18 mouse cellular contexts compared by ENCODE assay signal in the genomic region with DNA sequence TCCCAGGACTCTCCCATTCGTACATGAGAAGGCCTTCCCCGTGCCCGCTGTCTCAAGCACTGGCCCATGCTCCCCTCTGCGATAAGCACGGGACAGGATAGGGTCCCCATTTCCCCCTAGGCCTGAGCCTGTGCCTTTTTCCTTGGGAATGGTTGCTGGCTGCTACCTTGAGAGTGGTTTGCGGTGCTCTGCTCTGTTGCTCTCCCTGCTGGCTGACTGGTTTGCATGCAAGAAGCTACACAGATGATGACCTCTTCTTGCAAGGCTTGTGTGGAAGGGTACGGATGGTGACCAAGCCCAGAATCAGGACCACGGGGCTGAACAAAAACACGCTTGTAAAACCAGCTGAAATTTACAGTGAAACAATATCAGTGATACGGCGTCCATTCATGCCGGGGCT.
DNase-seq lines count a peak whose midpoint lies in the region; ATAC-seq and TF ChIP-seq lines count a peak whose summit lies in the region.
"Had no signal": no experiment of that assay in that cellular context is flagged by ENCODE, and none has a peak within 500 bp of the region (broad histone marks: within the 10 kb centered on the region; RNA-seq: fewer than 3 reads in every experiment).

No protein-coding gene starts in this region.

- H3K27me3 ChIP-seq in heart, postnatal 0 days (ENCODE audit: control insufficient read depth, insufficient read depth, low read length) = no peaks in the 10 kb centered on the region
- H3K27me3 ChIP-seq: heart, embryonic 12.5 days; liver, embryonic 12.5 days; midbrain, embryonic 15.5 days; Patski had no signal

- H3K4me2 ChIP-seq in heart, postnatal 0 days (ENCODE audit: low read depth, low read length) = no peak overlapping the region
- H3K4me2 ChIP-seq: heart, embryonic 12.5 days; liver, embryonic 12.5 days; midbrain, embryonic 15.5 days had no signal

- no peak overlapping the region for H3K27ac ChIP-seq in heart, postnatal 0 days (ENCODE audit: low read depth)
- H3K27ac ChIP-seq in embryonic fibroblast, embryonic 13.5 days (ENCODE audit: insufficient read depth, low read length) = no peak overlapping the region
- H3K27ac ChIP-seq: liver, embryonic 12.5 days; midbrain, embryonic 15.5 days had no signal

- H3K9ac ChIP-seq in heart, postnatal 0 days (replicated peaks; ENCODE audit: low read depth, low read length) = no peak overlapping the region
- H3K9ac ChIP-seq: heart, embryonic 12.5 days; liver, embryonic 12.5 days; midbrain, embryonic 15.5 days had no signal

- no peak for DNase-seq in heart, postnatal 0 days (ENCODE audit: low spot score)
- DNase-seq in heart, postnatal 36 days = no peak
- no peak for DNase-seq in lung, adult 2 months
- no peak for DNase-seq in lung, adult 18-20 months
- DNase-seq in NIH3T3 (ENCODE audit: low read depth) = peak; percentile 54
- no peak for DNase-seq in ovary, adult 18-20 months (ENCODE audit: low spot score)
- DNase-seq: cerebellum, adult 9-10 months; gastrocnemius, postnatal 14 days; kidney, postnatal 10 days; layer of hippocampus, adult 9-11 months; right cerebral cortex, postnatal 14 days; thymus, postnatal 4 days had no signal

- H3K9me3 ChIP-seq in heart, postnatal 0 days (replicated peaks; ENCODE audit: control insufficient read depth, low read length) = no peaks in the 10 kb centered on the region
- H3K9me3 ChIP-seq: heart, embryonic 12.5 days; liver, embryonic 12.5 days; midbrain, embryonic 15.5 days had no signal

- no peaks in the 10 kb centered on the region for H3K4me1 ChIP-seq in heart, postnatal 0 days (ENCODE audit: control insufficient read depth, insufficient read depth)
- peaks cover 7% of the 10 kb centered on the region for H3K4me1 ChIP-seq in lung, adult 2 months (ENCODE audit: control insufficient read depth, insufficient read depth, low read length)
- no peaks in the 10 kb centered on the region for H3K4me1 ChIP-seq in embryonic fibroblast, embryonic 13.5 days (ENCODE audit: control insufficient read depth, insufficient read depth, low read length)
- H3K4me1 ChIP-seq: heart, embryonic 12.5 days; liver, embryonic 12.5 days; midbrain, embryonic 15.5 days had no signal

- WGBS in heart, postnatal 0 days = 88% methylated on average over 12 of the region's 12 CpGs
- WGBS in lung, adult 2 months = 88% methylated on average over 12 of the region's 12 CpGs

- no peak for TF ChIP-seq POLR2A in lung, adult 2 months (IDR thresholded peaks at IDR 0.05; ENCODE audit: borderline replicate concordance, extremely low read depth, low read depth, low read length)
- no peak for TF ChIP-seq POLR2A in embryonic fibroblast, embryonic 13.5 days (IDR thresholded peaks at IDR 0.05; ENCODE audit: low read depth, low read length)

- peak; percentile 66; the same call in 1 of the 2 replicates for ATAC-seq in heart, postnatal 0 days (ENCODE audit: insufficient read depth, low read depth)
- ATAC-seq: inflammation-experienced regulatory T-cells, adult 6 months; liver, embryonic 12.5 days; midbrain, embryonic 15.5 days; Patski had no signal

- H3K36me3 ChIP-seq in heart, postnatal 0 days (replicated peaks; ENCODE audit: control insufficient read depth, insufficient read depth, low read length) = peaks cover 28% of the 10 kb centered on the region

- no peak for TF ChIP-seq EP300 in heart, postnatal 0 days (IDR thresholded peaks at IDR 0.05; ENCODE audit: low read depth)

- H3K4me3 ChIP-seq in heart, postnatal 0 days (ENCODE audit: low read depth, low read length) = no peak overlapping the region
- H3K4me3 ChIP-seq in lung, adult 2 months (replicated peaks; ENCODE audit: extremely low read depth, low read depth, low read length) = no peak overlapping the region
- H3K4me3 ChIP-seq in embryonic fibroblast, embryonic 13.5 days (ENCODE audit: insufficient read depth, low read length) = no peak overlapping the region
- H3K4me3 ChIP-seq: heart, embryonic 12.5 days; liver, embryonic 12.5 days; midbrain, embryonic 15.5 days had no signal

- intact Hi-C loops in heart, postnatal 36 days (cut with DNase I) = no loop called here

- TF ChIP-seq CTCF in heart, postnatal 0 days (IDR thresholded peaks at IDR 0.05; ENCODE audit: low read depth) = peak; percentile 57
- peak; percentile 73 for TF ChIP-seq CTCF in lung, adult 2 months (IDR thresholded peaks at IDR 0.05; ENCODE audit: insufficient read depth, low read length)
- peak; percentile 40; the same call in 1 of the 2 replicates for TF ChIP-seq CTCF in embryonic fibroblast, embryonic 13.5 days (IDR thresholded peaks at IDR 0.05; ENCODE audit: borderline replicate concordance, insufficient read depth, low read length)
